Mouse (Mus musculus) heart, postnatal 0 days (tissue): ENCODE measurements around the gene 9530077C05Rik.

Source experiments
- CTCF ChIP-seq: IDR thresholded peaks from 2 replicates; pipeline ENCODE4 v1.5.1; 2016; ENCODE audit warnings: antibody characterized with exemption, control low read depth, low read depth
- EP300 ChIP-seq: IDR thresholded peaks from 2 replicates; pipeline ENCODE4 v1.6.1; 2016; ENCODE audit warnings: antibody characterized with exemption, low read depth

- TF ChIP-seq CTCF (no peak), EP300 (no peak)
Measured at GRCm38 (mm10) chr9:22467371-22468169, 56.3 kb downstream of the 9530077C05Rik start.
